Mouse (Mus musculus) heart, postnatal 36 days (tissue): Measurements from ENCODE around the gene Sae1. TPM values are rescaled to one million over a fixed set of nuclear protein-coding genes. Genes with fewer than 3 reads are reported as not detected.

Source experiments
- DNase-seq, 2 experiments: peaks; one replicate each; pipeline ENCODE4 v3.0.0; 2021 to 2022
- intact Hi-C: fragments of 180-260 bp; cut with DNase I; formaldehyde crosslinking; loops from one replicate; pipeline ENCODE4 v1.15.1; 2025
- total RNA-seq, 2 experiments: library from RNA; stranded (reverse); gene quantifications; 2 replicates each; pipeline ENCODE4 v1.2.3; 2021

Gene Sae1
- 10 to 100 TPM; 33.6 to 35.7 TPM for total RNA-seq

- intact Hi-C loops = no loop called here
These were observed at the start of gene Sae1 for GRCm38 (mm10) chr7:16387160-16388041. Gene Sae1, minus strand, starts transcription at chr7:16387806.

GRCm38 (mm10) chr7:16435088-16435487 is 47.5 kb upstream of the Sae1 start:
- no peak for DNase-seq
- intact Hi-C loops = no loop called here

More at GRCm38 (mm10) chr7:16387160-16388041, at the start of gene Sae1:
- DNase-seq = peak; percentile 95 to 97

GRCm38 (mm10) chr7:16433352-16433971 is 45.9 kb upstream of the Sae1 start:
- intact Hi-C loops = no loop called here
- no peak for DNase-seq

GRCm38 (mm10) chr7:16426129-16426729 is 38.6 kb upstream of the Sae1 start:
- intact Hi-C loops = loop anchor here (1.0 to 10.0 kb wide), 2 partner anchors 30 to 51 kb away; no protein-coding TSS in a partner anchor
- peak; percentile 86 to 89 for DNase-seq

DNA sequence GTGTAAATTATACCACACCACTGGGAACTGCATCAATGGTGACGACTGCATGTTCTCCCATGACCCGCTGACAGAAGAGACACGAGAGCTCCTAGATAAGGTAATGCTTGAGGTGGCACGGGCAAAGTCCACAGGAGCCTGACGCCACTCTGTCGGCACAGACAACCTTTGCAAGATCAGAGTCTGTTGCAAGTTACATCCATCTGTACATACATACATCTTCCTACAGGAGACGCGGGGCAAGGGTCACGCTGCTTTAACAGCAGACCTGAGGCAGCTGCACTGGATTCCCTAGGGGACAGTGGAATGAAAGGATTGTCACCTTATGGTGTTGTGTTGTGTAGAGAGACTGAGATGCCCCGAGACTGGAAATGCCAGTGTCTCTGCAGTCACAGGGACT is 38.1 kb upstream of the Sae1 start:
- intact Hi-C loops = loop anchor here (1.0 to 10.0 kb wide), 2 partner anchors 29 to 51 kb away; no protein-coding TSS in a partner anchor
- DNase-seq = no peak

GRCm38 (mm10) chr7:16423731-16424130 is 36.1 kb upstream of the Sae1 start:
- intact Hi-C loops = loop anchor here (10.0 kb wide), 1 partner anchor 49 kb away; no protein-coding TSS in a partner anchor
- no peak for DNase-seq

DNA sequence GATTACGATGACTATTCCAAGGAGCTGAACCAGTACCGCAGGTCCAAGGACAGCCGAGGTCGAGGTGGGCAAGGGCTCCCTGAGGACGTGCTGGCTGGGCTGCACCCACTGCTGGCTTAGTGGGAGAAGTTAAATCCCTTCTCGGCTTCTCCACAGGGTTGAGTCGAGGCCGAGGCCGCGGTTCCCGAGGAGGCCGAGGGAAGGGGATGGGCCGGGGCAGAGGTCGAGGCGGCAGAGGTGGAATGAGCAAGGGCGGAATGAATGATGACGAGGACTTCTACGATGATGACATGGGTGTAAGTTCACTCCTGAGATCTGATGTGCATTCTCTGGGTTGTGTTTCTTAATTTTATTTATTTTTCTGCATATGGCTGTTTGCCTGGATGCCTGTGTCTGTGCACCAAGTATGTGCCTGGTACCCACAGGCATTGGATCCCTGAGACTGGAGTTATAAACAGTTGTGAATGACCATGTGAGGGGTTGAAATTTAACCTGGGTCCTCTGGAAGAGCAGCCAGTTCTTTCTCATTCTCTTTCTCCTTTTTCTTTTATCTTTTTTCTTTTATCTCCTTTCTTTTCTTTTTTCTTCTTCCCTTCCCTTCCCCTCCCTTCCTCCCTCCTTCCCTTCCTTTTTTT is 34.7 kb upstream of the Sae1 start:
- intact Hi-C loops = loop anchor here (10.0 kb wide), 1 partner anchor 48 kb away; no protein-coding TSS in a partner anchor

DNA sequence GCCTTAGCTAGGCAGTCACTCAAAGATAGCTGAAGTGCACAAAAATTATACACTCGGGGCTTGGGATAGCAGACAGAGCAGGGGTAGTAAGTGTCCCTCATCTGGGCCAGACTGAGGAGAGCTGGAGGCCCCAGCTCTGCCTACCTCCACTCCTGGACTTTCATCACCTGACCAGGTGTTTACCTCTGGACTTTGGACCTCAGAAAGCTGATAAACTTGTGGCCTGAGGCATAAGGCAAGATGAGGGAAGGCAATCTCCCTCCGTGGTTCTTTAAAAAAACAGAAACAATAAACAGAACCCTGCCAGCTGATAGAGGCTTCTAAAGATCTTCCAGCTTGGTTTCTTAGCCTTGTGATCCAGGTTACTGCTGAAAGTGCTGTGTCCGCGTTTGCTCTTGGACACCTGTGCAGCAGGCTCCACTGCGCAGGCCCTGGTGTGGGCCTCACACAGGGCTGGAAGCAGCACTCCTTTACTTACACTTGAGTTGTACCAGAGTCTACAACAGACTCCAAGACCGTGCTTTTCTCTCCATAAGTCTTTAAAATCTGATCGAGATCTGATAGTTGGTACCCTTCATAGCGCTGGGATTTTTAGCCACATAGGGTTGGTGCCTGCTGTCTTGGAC is 33.0 kb upstream of the Sae1 start:
- no peak for DNase-seq
- intact Hi-C loops = loop anchor here (10.0 kb wide), 1 partner anchor 46 kb away; no protein-coding TSS in a partner anchor

More for the DNA sequence above, 34.7 kb upstream of the Sae1 start:
- no peak for DNase-seq

- intact Hi-C loops = no loop called here
- no peak for DNase-seq
These were observed 31.1 kb upstream of the Sae1 start for GRCm38 (mm10) chr7:16418713-16419112.

- DNase-seq = peak; percentile 44 to 72
These were observed 29.6 kb upstream of the Sae1 start for GRCm38 (mm10) chr7:16417141-16417771.

DNA sequence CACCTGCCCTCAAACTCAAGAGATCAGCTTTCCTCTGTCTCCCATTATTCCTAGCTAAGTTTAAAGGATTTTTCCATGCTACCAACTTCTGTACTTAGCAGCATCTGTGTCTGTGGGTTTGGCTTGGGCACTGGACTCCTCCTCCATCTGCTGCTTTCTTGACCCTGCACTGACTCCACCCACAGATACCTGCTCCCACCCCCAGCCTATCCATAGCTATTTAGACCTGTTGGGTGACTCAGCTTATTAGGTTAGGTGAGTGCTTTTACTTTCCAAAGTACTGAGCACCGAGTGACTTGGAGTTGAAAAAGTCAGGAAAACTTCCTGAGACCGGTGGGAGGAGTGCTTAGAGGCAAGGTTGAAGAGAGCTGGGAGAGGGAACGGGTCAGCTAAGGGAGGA is 27.8 kb upstream of the Sae1 start:
- intact Hi-C loops = no loop called here
- no peak for DNase-seq

More at GRCm38 (mm10) chr7:16417141-16417771, 29.6 kb upstream of the Sae1 start:
- intact Hi-C loops = no loop called here

DNA sequence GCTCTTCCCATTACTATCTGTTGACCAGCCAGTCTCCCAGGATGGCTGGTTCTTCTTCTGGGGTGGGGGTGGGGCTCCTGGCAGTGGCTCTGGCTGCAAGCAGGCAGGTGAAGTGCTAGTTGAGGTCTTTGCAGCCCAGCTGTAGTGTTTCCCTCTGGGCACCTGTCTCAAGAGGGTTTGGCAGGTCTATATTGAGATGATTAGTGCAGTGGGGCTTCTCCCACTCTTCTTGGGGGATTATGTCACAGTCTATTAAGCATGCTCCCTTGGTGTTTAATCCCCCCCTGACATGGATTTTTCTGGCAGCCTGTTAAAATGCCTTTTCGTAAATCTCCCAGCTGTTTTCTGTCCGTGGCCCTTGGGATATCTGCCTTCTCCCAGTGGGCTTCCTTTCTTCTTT is 25.3 kb upstream of the Sae1 start:
- no peak for DNase-seq
- intact Hi-C loops = no loop called here

DNA sequence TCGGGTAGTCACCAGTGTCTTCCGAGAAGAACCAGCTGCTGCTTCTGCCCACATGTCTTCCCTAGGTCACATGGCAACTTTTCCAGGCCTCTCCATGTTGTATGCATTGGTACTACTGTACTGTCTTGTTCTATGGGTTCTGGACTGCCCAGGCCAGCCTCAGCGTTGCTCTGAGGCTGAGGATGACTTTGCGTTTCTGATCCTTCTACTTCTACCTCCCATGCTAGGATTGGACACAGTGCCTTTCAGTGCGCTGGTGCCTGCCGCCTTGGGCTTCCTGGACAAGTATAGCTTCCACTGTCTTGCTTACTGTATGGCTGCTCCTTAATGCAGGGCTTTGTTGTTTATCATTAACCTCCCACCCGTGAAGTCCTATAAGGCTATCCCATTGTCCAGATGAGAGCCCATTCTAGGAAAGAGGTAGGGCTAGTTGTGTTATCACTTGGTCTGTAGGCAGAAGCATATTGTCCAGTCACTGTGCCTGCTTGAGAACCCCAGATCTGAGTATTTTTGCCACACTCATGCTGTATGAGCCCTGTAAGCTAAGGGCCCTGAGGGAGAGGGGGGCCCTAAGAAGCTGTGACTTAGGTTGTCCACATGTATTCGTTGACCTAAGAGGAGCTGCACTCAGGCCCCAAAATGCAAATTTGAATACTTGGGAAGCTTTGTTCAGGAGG is 24.8 kb upstream of the Sae1 start:
- no peak for DNase-seq
- intact Hi-C loops = no loop called here

- DNase-seq = no peak
- intact Hi-C loops = no loop called here
These were observed 23.5 kb upstream of the Sae1 start for GRCm38 (mm10) chr7:16411100-16411499.

DNA sequence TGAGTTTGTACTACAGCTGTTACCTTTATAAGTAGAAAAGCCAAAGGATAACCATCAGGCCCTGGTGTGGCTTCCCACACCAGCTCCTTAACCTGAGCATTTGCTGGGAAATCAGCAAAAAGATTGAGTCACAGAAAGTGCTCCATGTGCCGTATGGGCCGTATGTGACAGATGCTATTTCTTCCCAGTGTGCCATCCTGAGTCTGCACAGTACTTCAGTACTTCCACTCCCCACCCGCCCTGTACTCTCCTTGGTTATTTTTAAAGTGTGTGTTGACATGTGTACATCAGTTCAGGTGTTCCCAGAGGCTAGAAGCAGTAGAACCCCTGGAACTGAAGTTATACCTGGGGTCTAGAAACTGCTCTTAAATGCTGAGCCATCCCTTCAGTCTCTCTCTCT is 19.4 kb upstream of the Sae1 start:
- intact Hi-C loops = no loop called here
- DNase-seq = no peak

DNA sequence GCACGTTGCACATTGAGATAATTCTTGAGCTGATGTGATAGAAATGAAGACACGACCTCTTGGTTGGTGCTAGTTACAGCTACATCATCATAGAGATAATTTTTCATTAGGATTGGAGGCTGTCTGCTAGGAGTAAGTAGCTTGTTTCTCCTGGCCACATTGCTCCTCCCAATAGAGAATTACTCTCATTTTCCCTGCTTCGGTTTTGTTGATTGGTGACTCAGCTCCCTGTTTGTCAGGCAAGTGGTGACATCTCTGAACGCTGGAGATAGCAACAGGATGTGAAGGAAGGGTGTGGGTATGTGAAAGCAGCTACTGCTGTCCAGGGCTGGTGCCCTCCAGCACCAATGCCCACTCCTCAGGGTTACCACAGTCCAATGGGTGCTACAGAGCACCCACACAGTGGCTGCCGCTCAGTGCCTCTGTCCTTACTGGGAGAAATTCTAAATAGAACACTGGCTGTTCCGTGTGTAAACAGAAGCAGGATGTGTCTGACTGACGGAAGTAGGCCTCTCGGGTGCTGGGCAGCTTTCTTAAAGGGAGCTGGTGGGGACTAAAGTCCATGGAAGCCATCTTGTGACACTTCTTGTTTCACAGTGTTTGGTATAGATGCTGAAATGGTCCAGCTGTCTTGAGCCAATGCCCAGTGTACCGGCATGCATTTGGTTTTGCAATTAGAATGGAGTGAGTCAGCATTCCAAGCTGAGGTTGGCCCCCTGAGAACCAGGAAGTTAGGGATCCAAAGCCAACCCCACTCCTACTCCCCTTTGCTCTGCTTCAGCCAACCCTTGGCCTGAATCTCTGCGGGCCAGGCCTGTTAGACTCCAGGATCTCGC is 18.1 kb upstream of the Sae1 start:
- intact Hi-C loops = no loop called here
- peak; percentile 71 to 78 for DNase-seq

GRCm38 (mm10) chr7:16405073-16405455 is 17.5 kb upstream of the Sae1 start:
- intact Hi-C loops = no loop called here
- peak; percentile 63 to 78 for DNase-seq
